Mouse (Mus musculus): ENCODE data around the gene Msh3. TPM values are rescaled to one million over a fixed set of nuclear protein-coding genes. Genes with fewer than 3 reads are reported as not detected.
A peak's percentile ranks its signal among the peaks of the same experiment; 100 is the strongest.
"Not testable (repeated sequence)": the region's sequence is repeated elsewhere in the genome, so short reads cannot be mapped to it uniquely, and the experiment has no call there.

Gene Msh3
- polyA plus RNA-seq, 1 experiment from 2014 or later = 8.1 TPM

DNA sequence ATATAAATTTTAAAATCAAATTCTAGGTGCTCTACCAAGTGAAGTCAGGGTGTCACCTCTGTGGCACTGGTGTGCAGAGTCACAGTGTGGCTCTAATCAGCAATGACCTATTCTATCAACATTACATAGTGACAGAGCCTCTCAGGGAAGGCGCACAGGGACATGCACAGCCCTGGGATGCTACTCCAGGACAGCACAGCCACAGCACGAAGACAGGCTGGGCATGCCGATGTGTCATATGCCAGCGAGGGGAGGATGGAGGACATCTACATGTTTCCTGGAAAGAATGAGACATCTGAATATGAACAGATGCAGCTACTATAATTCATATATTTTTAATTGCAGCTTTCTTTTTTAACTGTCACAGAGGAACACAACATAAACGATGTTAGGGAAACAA lies 101.0 kb downstream of the Msh3 start:
- H3K4me3 ChIP-seq (ENCODE audit: inconsistent target) = no peak overlapping the region
- H3K27ac ChIP-seq = no peak overlapping the region
- 90% methylated on average over 5 of the region's 5 CpGs for WGBS (ENCODE audit: missing documents)
- no peaks in the 10 kb centered on the region for H3K36me3 ChIP-seq (ENCODE audit: inconsistent target)
- no peaks in the 10 kb centered on the region for H3K79me2 ChIP-seq (ENCODE audit: inconsistent target)

DNA sequence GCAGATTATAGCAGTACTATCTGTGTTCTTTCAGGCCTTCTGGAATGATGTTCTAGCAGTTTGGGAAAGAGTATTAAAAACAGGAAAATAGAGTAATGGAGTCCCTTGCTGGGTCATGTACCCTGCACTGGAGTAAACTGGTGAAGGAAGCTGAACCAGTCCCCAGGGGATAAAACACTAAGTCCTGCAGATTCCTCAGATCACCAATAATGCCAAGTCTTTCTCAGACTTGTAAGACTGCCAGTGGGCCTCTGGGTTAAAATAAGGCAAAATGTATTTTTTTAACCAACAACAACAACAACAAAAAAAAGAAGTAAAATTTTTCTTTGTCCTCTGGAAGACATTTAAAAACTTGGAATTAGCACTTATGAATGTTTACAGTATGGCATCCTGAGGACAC lies 102.5 kb downstream of the Msh3 start:
- Histone ChIP-seq H3K27ac (no peak overlapping the region), H3K4me3 (ENCODE audit: inconsistent target) (no peak overlapping the region), H3K79me2 (ENCODE audit: inconsistent target) (no peaks in the 10 kb centered on the region), H3K36me3 (ENCODE audit: inconsistent target) (no peaks in the 10 kb centered on the region)

- H3K79me2 ChIP-seq (ENCODE audit: inconsistent target) = no peaks in the 10 kb centered on the region
- H3K27ac ChIP-seq = no peak overlapping the region
- H3K4me3 ChIP-seq (ENCODE audit: inconsistent target) = no peak overlapping the region
- WGBS (ENCODE audit: missing documents) = 84% methylated on average over 2 of the region's 2 CpGs
- H3K36me3 ChIP-seq (ENCODE audit: inconsistent target) = no peaks in the 10 kb centered on the region
These were observed 107.2 kb downstream of the Msh3 start for GRCm38 (mm10) chr13:92247576-92247975.

DNA sequence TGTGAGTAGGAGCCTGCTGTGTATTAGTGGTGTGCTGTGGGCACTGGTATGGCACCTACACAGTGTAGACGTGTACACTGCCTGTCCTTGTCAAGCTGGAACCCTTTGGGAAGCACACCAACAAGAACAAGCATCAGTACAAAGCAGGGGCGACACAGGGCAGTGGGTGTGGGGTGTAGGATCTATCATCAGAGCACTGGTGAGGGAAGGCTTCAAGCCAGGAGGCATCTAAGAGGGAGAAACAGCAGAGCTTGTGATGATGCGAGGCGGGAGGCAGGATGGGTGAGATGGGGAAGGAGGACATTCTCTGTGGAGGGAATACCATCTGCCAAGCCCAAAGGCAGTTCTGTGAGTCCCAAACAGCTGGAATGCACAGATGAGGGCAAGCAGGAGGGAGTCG lies 107.8 kb downstream of the Msh3 start:
- 98% methylated on average over 5 of the region's 5 CpGs for WGBS (ENCODE audit: missing documents)
- H3K27ac ChIP-seq = no peak overlapping the region
- H3K36me3 ChIP-seq (ENCODE audit: inconsistent target) = no peaks in the 10 kb centered on the region
- H3K4me3 ChIP-seq (ENCODE audit: inconsistent target) = no peak overlapping the region
- H3K79me2 ChIP-seq (ENCODE audit: inconsistent target) = no peaks in the 10 kb centered on the region

DNA sequence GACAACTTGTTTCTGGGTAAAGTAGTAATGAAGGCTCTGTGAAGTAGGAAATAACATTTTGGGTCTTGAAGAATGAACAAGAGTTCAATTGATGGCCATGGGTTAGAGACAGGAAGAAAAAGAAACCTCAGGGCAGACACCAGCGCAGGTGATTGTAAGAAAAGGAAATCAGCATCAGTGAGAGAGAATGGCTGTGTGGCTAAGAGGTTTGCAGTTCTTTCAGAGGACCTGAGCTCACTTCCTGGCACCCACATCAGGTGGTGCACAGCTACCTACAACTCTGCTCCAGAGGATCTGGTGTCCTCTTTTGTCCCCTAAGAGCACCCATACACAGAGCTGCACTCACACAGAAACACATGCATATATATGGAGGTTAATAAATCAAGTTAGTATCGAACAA lies 110.1 kb downstream of the Msh3 start:
- H3K79me2 ChIP-seq (ENCODE audit: inconsistent target) = no peaks in the 10 kb centered on the region
- WGBS (ENCODE audit: missing documents) = 85% methylated on average over 2 of the region's 2 CpGs
- H3K36me3 ChIP-seq (ENCODE audit: inconsistent target) = no peaks in the 10 kb centered on the region
- H3K4me3 ChIP-seq (ENCODE audit: inconsistent target) = no peak overlapping the region
- H3K27ac ChIP-seq = no peak overlapping the region

GRCm38 (mm10) chr13:92241426-92241825 lies 113.4 kb downstream of the Msh3 start:
- H3K4me3 ChIP-seq (ENCODE audit: inconsistent target) = no peak overlapping the region
- 8% methylated on average over 4 of the region's 4 CpGs for WGBS (ENCODE audit: missing documents)
- H3K27ac ChIP-seq = peak overlapping the region; percentile 36
- no peaks in the 10 kb centered on the region for H3K36me3 ChIP-seq (ENCODE audit: inconsistent target)
- no peaks in the 10 kb centered on the region for H3K79me2 ChIP-seq (ENCODE audit: inconsistent target)

DNA sequence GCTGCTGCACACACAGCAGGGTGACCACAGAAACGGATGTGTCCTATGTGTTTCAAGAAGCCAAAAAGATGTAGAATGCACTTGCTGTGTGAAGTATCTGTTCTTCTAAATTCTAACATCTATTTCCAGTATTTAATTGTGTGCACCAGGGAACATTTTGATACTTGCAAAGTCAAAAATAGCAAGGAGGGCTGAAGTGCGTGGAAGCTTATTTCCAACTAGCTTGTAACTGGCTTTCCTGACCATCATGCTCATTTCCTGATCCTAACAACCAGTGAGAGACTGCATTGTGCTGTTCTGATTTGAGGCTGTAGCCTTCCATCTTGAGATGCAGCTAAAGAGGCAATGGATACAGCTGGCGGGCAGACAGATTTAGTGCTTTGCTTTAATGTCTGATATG lies 116.9 kb downstream of the Msh3 start:
- WGBS (ENCODE audit: missing documents) = 95% methylated on average over 3 of the region's 3 CpGs
- Histone ChIP-seq H3K36me3 (ENCODE audit: inconsistent target) (no peaks in the 10 kb centered on the region), H3K27ac (no peak overlapping the region), H3K4me3 (ENCODE audit: inconsistent target) (no peak overlapping the region), H3K79me2 (ENCODE audit: inconsistent target) (no peaks in the 10 kb centered on the region)

GRCm38 (mm10) chr13:92237016-92237415 lies 117.8 kb downstream of the Msh3 start:
- Histone ChIP-seq H3K79me2 (ENCODE audit: inconsistent target) (no peaks in the 10 kb centered on the region), H3K27ac (no peak overlapping the region), H3K4me3 (ENCODE audit: inconsistent target) (no peak overlapping the region), H3K36me3 (ENCODE audit: inconsistent target) (no peaks in the 10 kb centered on the region)
- WGBS (ENCODE audit: missing documents) = 92% methylated on average over 4 of the region's 4 CpGs

DNA sequence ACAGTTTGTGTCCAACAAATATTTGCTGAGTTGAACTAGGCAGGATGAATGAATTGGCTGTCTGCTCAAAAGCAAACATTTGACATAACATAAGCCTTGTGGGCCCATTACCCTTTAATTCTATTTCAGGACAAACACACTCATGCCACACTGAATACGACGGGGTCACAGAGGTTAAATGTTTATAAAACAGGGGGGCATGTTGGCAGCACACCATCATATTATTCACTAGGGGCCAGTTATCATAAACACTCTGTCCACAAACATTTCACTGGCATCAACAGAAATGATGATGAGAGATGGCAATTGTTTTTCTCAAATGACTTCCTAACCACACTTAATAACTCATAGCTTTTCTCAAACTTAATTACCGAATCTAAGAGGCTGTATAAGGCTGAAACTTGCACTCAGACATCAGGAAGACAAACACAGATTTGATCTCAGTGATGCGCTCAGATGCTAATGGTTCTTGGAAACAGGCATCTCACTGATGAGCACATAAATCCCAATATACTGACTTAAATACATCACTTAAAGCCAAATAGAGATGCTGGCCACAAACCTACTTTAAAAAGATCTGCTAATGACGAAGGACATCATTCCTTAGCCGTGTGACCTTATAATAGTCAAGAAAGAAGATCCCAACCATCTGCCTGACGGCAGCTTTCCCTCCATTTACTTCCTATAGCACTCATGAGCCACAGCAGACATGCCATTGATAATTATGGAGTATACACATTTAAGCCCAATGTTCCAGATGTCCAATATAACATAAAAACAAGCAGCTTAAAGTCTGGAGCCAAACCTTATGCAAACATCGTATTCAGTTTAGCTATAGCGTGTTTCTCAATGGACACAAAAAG lies 122.5 kb downstream of the Msh3 start:
- no peak overlapping the region for H3K27ac ChIP-seq
- H3K4me3 ChIP-seq (ENCODE audit: inconsistent target) = no peak overlapping the region
- H3K36me3 ChIP-seq (ENCODE audit: inconsistent target) = no peaks in the 10 kb centered on the region
- 94% methylated on average over 9 of the region's 9 CpGs for WGBS (ENCODE audit: missing documents)
- no peaks in the 10 kb centered on the region for H3K79me2 ChIP-seq (ENCODE audit: inconsistent target)

DNA sequence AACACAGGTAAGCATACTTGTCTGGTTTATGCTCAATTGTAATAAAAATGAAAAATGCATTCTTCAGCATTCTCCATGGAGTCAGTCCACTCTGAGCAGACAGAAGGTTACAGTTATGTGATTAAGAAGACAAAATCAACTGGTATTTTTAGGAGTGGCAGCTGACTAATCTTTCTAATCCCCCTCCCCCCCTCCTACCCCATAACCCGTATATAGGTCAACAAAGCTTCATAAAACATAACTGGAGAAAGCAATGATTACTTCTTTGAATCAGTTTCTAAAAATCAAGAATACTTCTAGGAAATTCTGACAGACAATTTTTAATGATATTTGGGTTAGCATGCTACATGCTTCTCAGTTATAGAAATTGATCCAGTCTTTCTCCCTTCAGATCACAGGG lies 126.8 kb downstream of the Msh3 start:
- H3K4me3 ChIP-seq (ENCODE audit: inconsistent target) = no peak overlapping the region
- H3K27ac ChIP-seq = no peak overlapping the region
- WGBS (ENCODE audit: missing documents) = 87% methylated on average over 1 of the region's 1 CpGs
- no peaks in the 10 kb centered on the region for H3K79me2 ChIP-seq (ENCODE audit: inconsistent target)
- no peaks in the 10 kb centered on the region for H3K36me3 ChIP-seq (ENCODE audit: inconsistent target)

- H3K4me3 ChIP-seq (ENCODE audit: inconsistent target) = no peak overlapping the region
- no peaks in the 10 kb centered on the region for H3K79me2 ChIP-seq (ENCODE audit: inconsistent target)
- no peaks in the 10 kb centered on the region for H3K36me3 ChIP-seq (ENCODE audit: inconsistent target)
- 100% methylated on average over 3 of the region's 3 CpGs for WGBS (ENCODE audit: missing documents)
- H3K27ac ChIP-seq = no peak overlapping the region
These were observed 131.2 kb downstream of the Msh3 start for GRCm38 (mm10) chr13:92223567-92223966.

GRCm38 (mm10) chr13:92222763-92223162 lies 132.0 kb downstream of the Msh3 start:
- H3K36me3 ChIP-seq (ENCODE audit: inconsistent target) = no peaks in the 10 kb centered on the region
- 97% methylated on average over 5 of the region's 5 CpGs for WGBS (ENCODE audit: missing documents)
- no peaks in the 10 kb centered on the region for H3K79me2 ChIP-seq (ENCODE audit: inconsistent target)
- no peak overlapping the region for H3K4me3 ChIP-seq (ENCODE audit: inconsistent target)
- no peak overlapping the region for H3K27ac ChIP-seq

- H3K36me3 ChIP-seq (ENCODE audit: inconsistent target) = no peaks in the 10 kb centered on the region
- no peak overlapping the region for H3K4me3 ChIP-seq (ENCODE audit: inconsistent target)
- H3K27ac ChIP-seq = no peak overlapping the region
- WGBS (ENCODE audit: missing documents) = 91% methylated on average over 3 of the region's 3 CpGs
- no peaks in the 10 kb centered on the region for H3K79me2 ChIP-seq (ENCODE audit: inconsistent target)
These were observed 135.0 kb downstream of the Msh3 start for GRCm38 (mm10) chr13:92219774-92220173.

GRCm38 (mm10) chr13:92217216-92217615 lies 137.6 kb downstream of the Msh3 start:
- no peaks in the 10 kb centered on the region for H3K79me2 ChIP-seq (ENCODE audit: inconsistent target)
- no peak overlapping the region for H3K4me3 ChIP-seq (ENCODE audit: inconsistent target)
- 96% methylated on average over 9 of the region's 9 CpGs for WGBS (ENCODE audit: missing documents)
- H3K27ac ChIP-seq = no peak overlapping the region
- H3K36me3 ChIP-seq (ENCODE audit: inconsistent target) = no peaks in the 10 kb centered on the region

- WGBS (ENCODE audit: missing documents) = 92% methylated on average over 2 of the region's 2 CpGs
- Histone ChIP-seq H3K4me3 (ENCODE audit: inconsistent target) (no peak overlapping the region), H3K36me3 (ENCODE audit: inconsistent target) (no peaks in the 10 kb centered on the region), H3K27ac (no peak overlapping the region), H3K79me2 (ENCODE audit: inconsistent target) (no peaks in the 10 kb centered on the region)
These were observed 157.9 kb downstream of the Msh3 start for GRCm38 (mm10) chr13:92196860-92197259.

DNA sequence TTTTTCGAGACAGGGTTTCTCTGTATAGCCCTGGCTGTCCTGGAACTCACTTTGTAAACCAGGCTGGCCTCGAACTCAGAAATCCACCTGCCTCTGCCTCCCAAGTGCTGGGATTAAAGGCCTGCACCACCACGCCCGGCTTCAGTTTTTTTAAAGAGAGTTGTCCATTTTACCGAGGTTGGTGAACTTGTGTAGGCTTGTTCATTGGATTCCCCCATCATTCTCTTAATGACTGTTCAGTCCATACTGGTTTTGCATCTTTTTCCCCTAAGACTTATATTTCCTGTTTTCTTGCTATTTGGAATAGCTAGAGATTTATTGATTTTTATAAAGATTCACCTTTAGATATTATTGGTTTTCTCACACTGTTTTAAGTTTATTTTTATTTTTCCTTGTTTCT lies 161.0 kb downstream of the Msh3 start:
- WGBS (ENCODE audit: missing documents) = 98% methylated on average over 4 of the region's 5 CpGs
- H3K4me3 ChIP-seq (ENCODE audit: inconsistent target); H3K79me2 ChIP-seq (ENCODE audit: inconsistent target); H3K36me3 ChIP-seq (ENCODE audit: inconsistent target); H3K27ac ChIP-seq: not testable (repeated sequence)
